In genomic region chr11:115632247-115632646, GRCm38 (mm10) we compare ENCODE assay signal across 16 mouse cellular contexts. TPM values are rescaled to one million over a fixed set of nuclear protein-coding genes. Genes with fewer than 3 reads are reported as not detected.
DNase-seq lines count a peak whose midpoint lies in the region; ATAC-seq and TF ChIP-seq lines count a peak whose summit lies in the region.
"Had no signal": no experiment of that assay in that cellular context is flagged by ENCODE, and none has a peak within 500 bp of the region (broad histone marks: within the 10 kb centered on the region; RNA-seq: fewer than 3 reads in every experiment).

No protein-coding gene starts in this region.

- no peaks in the 10 kb centered on the region for H3K9me3 ChIP-seq in ES-Bruce4 (replicated peaks; ENCODE audit: control insufficient read depth, insufficient read depth, low read length, poor library complexity, severe bottlenecking)
- no peaks in the 10 kb centered on the region for H3K9me3 ChIP-seq in midbrain, embryonic 16.5 days (replicated peaks; ENCODE audit: control insufficient read depth, low read length, poor library complexity, severe bottlenecking)
- H3K9me3 ChIP-seq: embryonic facial prominence, embryonic 12.5 days; forebrain, embryonic 15.5 days; heart, embryonic 10.5 days; heart, embryonic 15.5 days; hindbrain, embryonic 13.5 days had no signal

- TF ChIP-seq EP300 in ES-Bruce4 (IDR thresholded peaks at IDR 0.05; ENCODE audit: insufficient read depth, low read depth, low read length) = 0 out of 2 replicates have a peak, but pooled peaks have one; percentile 50

- peak overlapping the region; percentile 60 for H3K27ac ChIP-seq in ES-Bruce4 (ENCODE audit: insufficient read depth, low read length)
- no peak overlapping the region for H3K27ac ChIP-seq in midbrain, embryonic 16.5 days (ENCODE audit: low read length)
- H3K27ac ChIP-seq: embryonic facial prominence, embryonic 12.5 days; forebrain, embryonic 15.5 days; heart, embryonic 10.5 days; heart, embryonic 15.5 days; hindbrain, embryonic 13.5 days had no signal

- no peak overlapping the region for H3K9ac ChIP-seq in ES-Bruce4 (ENCODE audit: low read depth, poor library complexity, severe bottlenecking)
- no peak overlapping the region for H3K9ac ChIP-seq in midbrain, embryonic 16.5 days (ENCODE audit: low read depth, low read length)
- H3K9ac ChIP-seq: embryonic facial prominence, embryonic 12.5 days; forebrain, embryonic 15.5 days; heart, embryonic 15.5 days; hindbrain, embryonic 13.5 days had no signal

- peak; percentile 82 for DNase-seq in A20 (ENCODE audit: low read depth, low spot score)
- DNase-seq in B cell, adult 2 months = peak; percentile 30 to 39
- DNase-seq in induced T-regulatory cell, adult 2 months (ENCODE audit: low read depth) = peak; percentile 93
- no peak for DNase-seq in gastrocnemius, postnatal 4 days (ENCODE audit: low spot score in 2 of 2)
- DNase-seq in cerebellum, adult 9-11 months = no peak
- no peak for DNase-seq in urinary bladder, postnatal 14 days (ENCODE audit: low spot score)
- DNase-seq: cerebellum, adult 8-10 months; gastrocnemius, postnatal 36 days had no signal

- ATAC-seq in midbrain, embryonic 16.5 days = no peak
- ATAC-seq: forebrain, embryonic 15.5 days; intestine, embryonic 16.5 days had no signal

- H3K4me3 ChIP-seq in ES-Bruce4 (ENCODE audit: low read depth, low read length) = no peak overlapping the region
- H3K4me3 ChIP-seq in midbrain, embryonic 16.5 days (ENCODE audit: low read depth, low read length) = no peak overlapping the region
- H3K4me3 ChIP-seq: embryonic facial prominence, embryonic 12.5 days; forebrain, embryonic 15.5 days; heart, embryonic 10.5 days; heart, embryonic 15.5 days; hindbrain, embryonic 13.5 days had no signal

- no peak overlapping the region for H3K4me2 ChIP-seq in midbrain, embryonic 16.5 days (ENCODE audit: low read length)
- H3K4me2 ChIP-seq: embryonic facial prominence, embryonic 12.5 days; forebrain, embryonic 15.5 days; heart, embryonic 15.5 days; hindbrain, embryonic 13.5 days had no signal

- H3K36me3 ChIP-seq in ES-Bruce4 (ENCODE audit: control insufficient read depth, insufficient read depth, low read length, poor library complexity, severe bottlenecking) = no peaks in the 10 kb centered on the region
- H3K36me3 ChIP-seq in midbrain, embryonic 16.5 days (ENCODE audit: control insufficient read depth, insufficient read depth, low read length) = no peaks in the 10 kb centered on the region
- H3K36me3 ChIP-seq: embryonic facial prominence, embryonic 12.5 days; forebrain, embryonic 15.5 days; heart, embryonic 10.5 days; heart, embryonic 15.5 days; hindbrain, embryonic 13.5 days had no signal

- no peak for TF ChIP-seq CTCF in ES-Bruce4 (IDR thresholded peaks at IDR 0.05; ENCODE audit: low read depth, low read length)

- 86% methylated on average over 7 of the region's 7 CpGs for WGBS in midbrain, embryonic 16.5 days

- H3K4me1 ChIP-seq in ES-Bruce4 (ENCODE audit: control insufficient read depth, insufficient read depth, low read length) = peaks cover 2% of the 10 kb centered on the region
- peaks cover under 1% of the 10 kb centered on the region for H3K4me1 ChIP-seq in midbrain, embryonic 16.5 days (ENCODE audit: control insufficient read depth, insufficient read depth, low read length)
- H3K4me1 ChIP-seq: heart, embryonic 10.5 days had no signal

- TF ChIP-seq POLR2A in ES-Bruce4 (IDR thresholded peaks at IDR 0.05; ENCODE audit: insufficient read depth, low read length) = no peak

- H3K27me3 ChIP-seq in ES-Bruce4 (ENCODE audit: control insufficient read depth, insufficient read depth, low read length, poor library complexity, severe bottlenecking) = no peaks in the 10 kb centered on the region
- H3K27me3 ChIP-seq in midbrain, embryonic 16.5 days (ENCODE audit: control insufficient read depth, insufficient read depth, low read depth, low read length) = no peaks in the 10 kb centered on the region
- H3K27me3 ChIP-seq: embryonic facial prominence, embryonic 12.5 days; forebrain, embryonic 15.5 days; heart, embryonic 15.5 days; hindbrain, embryonic 13.5 days had no signal

RNA-seq across cellular contexts. Expression of gene Slc25a19, which starts 4.2 kb away (rescaled TPM):
- 34.7 and 35.8 TPM in 2 replicates for polyA plus RNA-seq in ES-Bruce4 (2011; ENCODE audit: insufficient read depth, insufficient read length, low read depth, missing spikeins)
- 42.5 and 50.8 TPM in 2 replicates for polyA plus RNA-seq in midbrain, embryonic 16.5 days (2015; fragmentation: Nextera tagmentation; extraction: Ambion mirVana)
- 10 to 100 TPM; 24.0 to 27.4 TPM for total RNA-seq in gastrocnemius, postnatal 4 days (2021)

RNA-seq across cellular contexts. Expression of gene Mif4gd, which starts 19.5 kb away (rescaled TPM):
- polyA plus RNA-seq in ES-Bruce4 (2011; ENCODE audit: insufficient read depth, insufficient read length, low read depth, missing spikeins) = 50.4 and 55.0 TPM in 2 replicates
- 12.5 and 12.7 TPM in 2 replicates for polyA plus RNA-seq in midbrain, embryonic 16.5 days (2015; fragmentation: Nextera tagmentation; extraction: Ambion mirVana)
- total RNA-seq in gastrocnemius, postnatal 4 days (2021) = 10 to 100 TPM; 29.7 to 31.9 TPM

RNA-seq across cellular contexts. Expression of gene Gga3, which starts 28.4 kb away (rescaled TPM):
- polyA plus RNA-seq in ES-Bruce4 (2011; ENCODE audit: insufficient read depth, insufficient read length, low read depth, missing spikeins) = 69.3 and 79.4 TPM in 2 replicates
- 34.7 and 37.5 TPM in 2 replicates for polyA plus RNA-seq in midbrain, embryonic 16.5 days (2015; fragmentation: Nextera tagmentation; extraction: Ambion mirVana)
- 10 to 100 TPM; 15.9 to 21.8 TPM for total RNA-seq in gastrocnemius, postnatal 4 days (2021)

RNA-seq across cellular contexts. Expression of gene Mrps7, which starts 28.5 kb away (rescaled TPM):
- polyA plus RNA-seq in ES-Bruce4 (2011; ENCODE audit: insufficient read depth, insufficient read length, low read depth, missing spikeins) = 29.3 and 35.5 TPM in 2 replicates
- 75.6 and 77.0 TPM in 2 replicates for polyA plus RNA-seq in midbrain, embryonic 16.5 days (2015; fragmentation: Nextera tagmentation; extraction: Ambion mirVana)
- 10 to 100 TPM; 70.9 to 73.2 TPM for total RNA-seq in gastrocnemius, postnatal 4 days (2021)

Comparison
In these comparisons a context has a peak if more than half of its experiments do, and no peak if none do; other contexts are left out.
1. DNase-seq: peak in A20 (single experiment), B cell, adult 2 months (2 of 2) and induced T-regulatory cell, adult 2 months (single experiment); none in gastrocnemius, postnatal 4 days (0 of 2), cerebellum, adult 9-11 months (single experiment) and urinary bladder, postnatal 14 days (single experiment).